Mouse (Mus musculus) thymus, postnatal 25 days (tissue): ENCODE data around the gene Gm10228.
"Not testable (repeated sequence)": the region's sequence is repeated elsewhere in the genome, so short reads cannot be mapped to it uniquely, and the experiment has no call there.

Experiments
- DNase-seq: peaks from one replicate; pipeline ENCODE4 v3.0.0; 2022

The Gm10228 gene

GRCm38 (mm10) chr16:89041372-89041771, at the start of gene Gm10228:
Gene Gm10228 (minus strand): TSS chr16:89041472.
- not testable (repeated sequence) for DNase-seq

- DNase-seq = not testable (repeated sequence)
Measured at GRCm38 (mm10) chr16:89071041-89071440, 29.8 kb upstream of the Gm10228 start.

- DNase-seq = not testable (repeated sequence)
Measured at GRCm38 (mm10) chr16:89063902-89064301, 22.6 kb upstream of the Gm10228 start, which contains the start of gene 1110025L11Rik. Gene 1110025L11Rik (minus strand): TSS chr16:89064002.

GRCm38 (mm10) chr16:89047783-89048182, 6.5 kb upstream of the Gm10228 start, which contains the start of gene Krtap6-5:
Gene Krtap6-5 (minus strand): TSS chr16:89047883.
- no peak for DNase-seq

- DNase-seq = not testable (repeated sequence)
Measured at GRCm38 (mm10) chr16:89031399-89031798, 9.9 kb downstream of the Gm10228 start, which contains the start of gene Krtap6-1. Gene Krtap6-1 (plus strand): TSS chr16:89031699.

DNA sequence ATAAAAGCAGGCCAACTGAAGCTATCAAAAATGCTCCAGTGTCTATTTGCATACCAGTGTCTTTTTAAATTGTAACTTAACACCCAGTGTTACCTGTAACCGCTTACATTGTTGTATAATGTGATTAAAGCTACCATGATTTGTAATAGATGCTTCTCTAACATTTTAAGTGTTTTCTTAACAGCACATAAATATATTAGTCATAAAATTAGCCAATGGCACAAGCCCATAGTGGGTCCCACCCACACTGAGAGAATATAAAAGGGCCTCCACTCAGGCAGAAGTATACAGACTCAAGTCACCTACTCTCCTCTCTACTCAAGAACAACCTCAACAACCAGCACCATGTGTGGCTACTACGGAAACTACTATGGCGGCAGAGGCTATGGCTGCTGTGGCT, 26.3 kb downstream of the Gm10228 start, which contains the start of gene Gm10229:
Gene Gm10229, plus strand, starts transcription at position 301 of the 400 bp plus-strand sequence.
- not testable (repeated sequence) for DNase-seq

- DNase-seq = no peak
Measured at GRCm38 (mm10) chr16:89013973-89014372, 27.3 kb downstream of the Gm10228 start.

DNA sequence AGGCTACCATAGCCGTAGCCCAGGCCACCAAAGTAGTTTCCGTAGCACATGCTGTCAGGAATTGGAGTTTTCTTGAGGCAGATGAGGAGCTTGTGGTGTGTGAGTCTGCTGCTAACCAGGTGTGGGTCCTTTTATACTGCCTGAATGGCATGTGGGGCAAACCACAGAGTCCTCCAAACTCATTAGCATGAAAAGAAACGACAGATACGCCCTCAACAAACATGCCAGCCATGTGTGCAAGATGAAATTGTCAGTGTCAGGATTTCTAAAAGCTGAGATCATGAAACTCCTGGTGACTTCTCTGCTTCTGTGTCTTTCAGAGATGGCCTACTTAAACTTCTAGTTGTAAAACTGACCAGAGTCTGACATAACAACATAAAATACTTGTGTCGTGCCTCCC, 30.6 kb downstream of the Gm10228 start, which contains the start of gene Krtap22-2:
Gene Krtap22-2, minus strand, starts transcription at position 101 of the 400 bp plus-strand sequence.
- no peak for DNase-seq
